Mouse (Mus musculus): ENCODE results near the gene Gm20388. TPM values are rescaled to one million over a fixed set of nuclear protein-coding genes. Genes with fewer than 3 reads are reported as not detected.

Gene Gm20388
- polyA plus RNA-seq, 2 experiments = 8.5 TPM; not detected in 1

GRCm38 (mm10) chr8:123442871-123443575 lies 3532.4 kb downstream of the Gm20388 start:
- Histone ChIP-seq H3K4me1 (replicated peaks; ENCODE audit: control insufficient read depth in 2 of 2, insufficient read depth in 2 of 2, low read length in 1 of 2) (peaks cover 4 to 10% of the 10 kb centered on the region in 2 experiments; a peak in 3 of 4 replicates), H3K4me3 (ENCODE audit: insufficient read depth in 1 of 2, low read depth in 2 of 2, low read length in 2 of 2) (peak overlapping the region; percentile 72 to 85), H3K9me3 (ENCODE audit: control insufficient read depth, low read length) (no peaks in the 10 kb centered on the region), H3K9ac (replicated peaks) (peak overlapping the region; percentile 69), H3K4me2 (ENCODE audit: low read depth) (peak overlapping the region; percentile 81), H3K27ac (no peak overlapping the region), H3K36me3 (replicated peaks; ENCODE audit: control insufficient read depth, insufficient read depth, low read depth) (no peaks in the 10 kb centered on the region), H3K27me3 (ENCODE audit: control insufficient read depth, insufficient read depth, low read length) (no peaks in the 10 kb centered on the region)
- ATAC-seq (ENCODE audit: insufficient read depth) (peak; percentile 93), DNase-seq (ENCODE audit: low read depth in 3 of 3, low spot score in 3 of 3) (peak; percentile 68 to 75 (median 72))
- WGBS (ENCODE audit: insufficient replicate concordance) = 1% methylated on average over 41 of the region's 41 CpGs
- no peak for TF ChIP-seq EP300 (IDR thresholded peaks at IDR 0.05; ENCODE audit: low read depth)
- peak; percentile 82 for TF ChIP-seq CTCF (IDR thresholded peaks at IDR 0.05; ENCODE audit: low read depth)

GRCm38 (mm10) chr8:123443576-123443921 lies 3532.9 kb downstream of the Gm20388 start:
- H3K27me3 ChIP-seq (ENCODE audit: control insufficient read depth, insufficient read depth, low read length) = no peaks in the 10 kb centered on the region
- DNase-seq (ENCODE audit: low read depth in 3 of 3, low spot score in 3 of 3) (no peak), ATAC-seq (ENCODE audit: insufficient read depth) (no peak)
- WGBS (ENCODE audit: insufficient replicate concordance) = 19% methylated on average over 4 of the region's 4 CpGs
- H3K9me3 ChIP-seq (ENCODE audit: control insufficient read depth, low read length) = no peaks in the 10 kb centered on the region
- TF ChIP-seq CTCF (IDR thresholded peaks at IDR 0.05; ENCODE audit: low read depth) (no peak), EP300 (IDR thresholded peaks at IDR 0.05; ENCODE audit: low read depth) (no peak)
- H3K4me2 ChIP-seq (ENCODE audit: low read depth) = peak overlapping the region; percentile 81
- peak overlapping the region; percentile 72 to 85 for H3K4me3 ChIP-seq (ENCODE audit: insufficient read depth in 1 of 2, low read depth in 2 of 2, low read length in 2 of 2)
- peak overlapping the region; percentile 69 for H3K9ac ChIP-seq (replicated peaks)
- H3K36me3 ChIP-seq (replicated peaks; ENCODE audit: control insufficient read depth, insufficient read depth, low read depth) = no peaks in the 10 kb centered on the region
- no peak overlapping the region for H3K27ac ChIP-seq
- peaks cover 4 to 10% of the 10 kb centered on the region in 2 experiments; a peak in 3 of 4 replicates for H3K4me1 ChIP-seq (replicated peaks; ENCODE audit: control insufficient read depth in 2 of 2, insufficient read depth in 2 of 2, low read length in 1 of 2)

- Histone ChIP-seq H3K4me2 (ENCODE audit: low read depth) (peak overlapping the region; percentile 81), H3K9ac (replicated peaks) (no peak overlapping the region), H3K27me3 (ENCODE audit: control insufficient read depth, insufficient read depth, low read length) (no peaks in the 10 kb centered on the region), H3K4me1 (replicated peaks; ENCODE audit: control insufficient read depth in 2 of 2, insufficient read depth in 2 of 2, low read length in 1 of 2) (peaks cover 4 to 11% of the 10 kb centered on the region in 2 experiments; a peak in 3 of 4 replicates), H3K36me3 (replicated peaks; ENCODE audit: control insufficient read depth, insufficient read depth, low read depth) (no peaks in the 10 kb centered on the region), H3K4me3 (ENCODE audit: insufficient read depth in 1 of 2, low read depth in 2 of 2, low read length in 2 of 2) (no peak overlapping the region), H3K27ac (no peak overlapping the region), H3K9me3 (ENCODE audit: control insufficient read depth, low read length) (no peaks in the 10 kb centered on the region)
- no peak for DNase-seq (ENCODE audit: low read depth in 3 of 3, low spot score in 3 of 3)
- 54% methylated on average over 6 of the region's 6 CpGs for WGBS (ENCODE audit: insufficient replicate concordance)
- TF ChIP-seq CTCF (IDR thresholded peaks at IDR 0.05; ENCODE audit: low read depth) = no peak
- no peak for TF ChIP-seq EP300 (IDR thresholded peaks at IDR 0.05; ENCODE audit: low read depth)
- no peak for ATAC-seq (ENCODE audit: insufficient read depth)
Observed at GRCm38 (mm10) chr8:123444131-123444530, 3533.5 kb downstream of the Gm20388 start.

- WGBS (ENCODE audit: insufficient replicate concordance) = 67% methylated on average over 10 of the region's 10 CpGs
- ATAC-seq (ENCODE audit: insufficient read depth) = no peak
- H3K36me3 ChIP-seq (replicated peaks; ENCODE audit: control insufficient read depth, insufficient read depth, low read depth) = no peaks in the 10 kb centered on the region
- H3K4me1 ChIP-seq (replicated peaks; ENCODE audit: control insufficient read depth in 2 of 2, insufficient read depth in 2 of 2, low read length in 1 of 2) = peaks cover 4 to 15% of the 10 kb centered on the region in 2 experiments; a peak in 3 of 4 replicates
- no peaks in the 10 kb centered on the region for H3K27me3 ChIP-seq (ENCODE audit: control insufficient read depth, insufficient read depth, low read length)
- no peak overlapping the region for H3K9ac ChIP-seq (replicated peaks)
- DNase-seq (ENCODE audit: low read depth in 3 of 3, low spot score in 3 of 3) = no peak
- no peak for TF ChIP-seq CTCF (IDR thresholded peaks at IDR 0.05; ENCODE audit: low read depth)
- no peak for TF ChIP-seq EP300 (IDR thresholded peaks at IDR 0.05; ENCODE audit: low read depth)
- no peak overlapping the region for H3K4me3 ChIP-seq (ENCODE audit: insufficient read depth in 1 of 2, low read depth in 2 of 2, low read length in 2 of 2)
- no peak overlapping the region for H3K27ac ChIP-seq
- no peaks in the 10 kb centered on the region for H3K9me3 ChIP-seq (ENCODE audit: control insufficient read depth, low read length)
- H3K4me2 ChIP-seq (ENCODE audit: low read depth) = no peak overlapping the region
Observed at GRCm38 (mm10) chr8:123445981-123446380, 3535.3 kb downstream of the Gm20388 start.

GRCm38 (mm10) chr8:123446799-123447198 lies 3536.2 kb downstream of the Gm20388 start:
- no peak for DNase-seq (ENCODE audit: low read depth in 3 of 3, low spot score in 3 of 3)

More at GRCm38 (mm10) chr8:123446799-123447198, 3536.2 kb downstream of the Gm20388 start:
- no peak for ATAC-seq (ENCODE audit: insufficient read depth)
- Histone ChIP-seq H3K9ac (replicated peaks) (no peak overlapping the region), H3K27me3 (ENCODE audit: control insufficient read depth, insufficient read depth, low read length) (no peaks in the 10 kb centered on the region), H3K4me1 (replicated peaks; ENCODE audit: control insufficient read depth in 2 of 2, insufficient read depth in 2 of 2, low read length in 1 of 2) (peaks cover 4 to 17% of the 10 kb centered on the region in 2 experiments; a peak in 3 of 4 replicates), H3K4me2 (ENCODE audit: low read depth) (no peak overlapping the region), H3K27ac (no peak overlapping the region), H3K4me3 (ENCODE audit: insufficient read depth in 1 of 2, low read depth in 2 of 2, low read length in 2 of 2) (no peak overlapping the region), H3K36me3 (replicated peaks; ENCODE audit: control insufficient read depth, insufficient read depth, low read depth) (no peaks in the 10 kb centered on the region), H3K9me3 (ENCODE audit: control insufficient read depth, low read length) (no peaks in the 10 kb centered on the region)
- no peak for TF ChIP-seq EP300 (IDR thresholded peaks at IDR 0.05; ENCODE audit: low read depth)
- no peak for TF ChIP-seq CTCF (IDR thresholded peaks at IDR 0.05; ENCODE audit: low read depth)
- 72% methylated on average over 6 of the region's 6 CpGs for WGBS (ENCODE audit: insufficient replicate concordance)

Data from liver, embryonic 14.5 days (tissue).